Mouse (Mus musculus): Measurements from ENCODE around the gene Hebp2.
A peak's percentile ranks its signal among the peaks of the same experiment; 100 is the strongest.
"Not testable (repeated sequence)": the region's sequence is repeated elsewhere in the genome, so short reads cannot be mapped to it uniquely, and the experiment has no call there.

Gene Hebp2

GRCm38 (mm10) chr10:18545813-18546235 lies at the start of gene Hebp2:
Gene Hebp2 (minus strand): TSS chr10:18546076.
- peak; percentile 15 for DNase-seq (ENCODE audit: low read depth)

- no peak for DNase-seq (ENCODE audit: low read depth)
Measured at GRCm38 (mm10) chr10:18589455-18589854, 43.6 kb upstream of the Hebp2 start.

- no peak for DNase-seq (ENCODE audit: low read depth)
Measured at GRCm38 (mm10) chr10:18584188-18584587, 38.3 kb upstream of the Hebp2 start.

- peak; percentile 14 for DNase-seq (ENCODE audit: low read depth)
Measured at GRCm38 (mm10) chr10:18572581-18572980, 26.7 kb upstream of the Hebp2 start.

- DNase-seq (ENCODE audit: low read depth): peak; percentile 45
Measured at GRCm38 (mm10) chr10:18562940-18563339, 17.1 kb upstream of the Hebp2 start.

GRCm38 (mm10) chr10:18561445-18561844 lies 15.6 kb upstream of the Hebp2 start:
- no peak for DNase-seq (ENCODE audit: low read depth)

- DNase-seq (ENCODE audit: low read depth): not testable (repeated sequence)
Measured at GRCm38 (mm10) chr10:18559076-18559475, 13.2 kb upstream of the Hebp2 start.

GRCm38 (mm10) chr10:18549321-18550216 lies 3.7 kb upstream of the Hebp2 start:
- no peak for DNase-seq (ENCODE audit: low read depth)

- no peak for DNase-seq (ENCODE audit: low read depth)
Measured at GRCm38 (mm10) chr10:18547381-18547780, 1.5 kb upstream of the Hebp2 start.

- DNase-seq (ENCODE audit: low read depth): no peak
Measured at GRCm38 (mm10) chr10:18545309-18545708, 567 bp downstream of the Hebp2 start.

- DNase-seq (ENCODE audit: low read depth): no peak
Measured at GRCm38 (mm10) chr10:18536889-18537288, 9.0 kb downstream of the Hebp2 start.

- DNase-seq (ENCODE audit: low read depth): no peak
Measured at GRCm38 (mm10) chr10:18532293-18532692, 13.6 kb downstream of the Hebp2 start.

GRCm38 (mm10) chr10:18530161-18530560 lies 15.7 kb downstream of the Hebp2 start:
- DNase-seq (ENCODE audit: low read depth): no peak

GRCm38 (mm10) chr10:18529177-18529576 lies 16.7 kb downstream of the Hebp2 start:
- no peak for DNase-seq (ENCODE audit: low read depth)

GRCm38 (mm10) chr10:18528475-18528874 lies 17.4 kb downstream of the Hebp2 start:
- DNase-seq (ENCODE audit: low read depth): peak; percentile 66

GRCm38 (mm10) chr10:18527766-18528165 lies 18.1 kb downstream of the Hebp2 start:
- peak; percentile 67 for DNase-seq (ENCODE audit: low read depth)

GRCm38 (mm10) chr10:18526851-18527675 lies 18.8 kb downstream of the Hebp2 start:
- peak; percentile 62 for DNase-seq (ENCODE audit: low read depth)

- DNase-seq (ENCODE audit: low read depth): no peak
Measured at GRCm38 (mm10) chr10:18526184-18526850, 19.6 kb downstream of the Hebp2 start.

GRCm38 (mm10) chr10:18525726-18526125 lies 20.1 kb downstream of the Hebp2 start:
- DNase-seq (ENCODE audit: low read depth): no peak

GRCm38 (mm10) chr10:18525311-18525710 lies 20.6 kb downstream of the Hebp2 start:
- DNase-seq (ENCODE audit: low read depth): no peak

- DNase-seq (ENCODE audit: low read depth): no peak
Measured at GRCm38 (mm10) chr10:18522556-18522955, 23.3 kb downstream of the Hebp2 start.

- DNase-seq (ENCODE audit: low read depth): no peak
Measured at GRCm38 (mm10) chr10:18511496-18511895, 34.4 kb downstream of the Hebp2 start.

Measured in naive thymus-derived CD4-positive, alpha-beta T cell, adult 2 months (primary cell).